Mouse (Mus musculus): ENCODE measurements around the gene Syt14. TPM values are rescaled to one million over a fixed set of nuclear protein-coding genes. Genes with fewer than 3 reads are reported as not detected.

Syt14 gene
- polyA plus RNA-seq, 1 experiment, result 1.7 TPM

GRCm38 (mm10) chr1:192872841-192873240, 162.7 kb downstream of the Syt14 start:
- no peaks in the 10 kb centered on the region for H3K4me1 ChIP-seq (ENCODE audit: control insufficient read depth, insufficient read depth, low read length)
- TF ChIP-seq CTCF (conservative IDR thresholded peaks at IDR 0.05; ENCODE audit: insufficient read depth, insufficient read length, low read depth, low read length) (no peak), POLR2A (IDR thresholded peaks at IDR 0.05; ENCODE audit: low read depth, low read length) (no peak)
- WGBS, result 66% methylated on average over 5 of the region's 5 CpGs
- no peak overlapping the region for H3K27ac ChIP-seq (ENCODE audit: insufficient read depth, low read depth, low read length)
- no peaks in the 10 kb centered on the region for H3K27me3 ChIP-seq (replicated peaks; ENCODE audit: control insufficient read depth, insufficient read depth, low read length)
- no peak for DNase-seq
- H3K4me3 ChIP-seq (ENCODE audit: insufficient read depth, low read depth, low read length), result no peak overlapping the region
- no peaks in the 10 kb centered on the region for H3K36me3 ChIP-seq (ENCODE audit: control insufficient read depth, insufficient read depth, low read length)

- TF ChIP-seq POLR2A (IDR thresholded peaks at IDR 0.05; ENCODE audit: low read depth, low read length) (no peak), CTCF (conservative IDR thresholded peaks at IDR 0.05; ENCODE audit: insufficient read depth, insufficient read length, low read depth, low read length) (no peak)
- Histone ChIP-seq H3K27me3 (replicated peaks; ENCODE audit: control insufficient read depth, insufficient read depth, low read length) (no peaks in the 10 kb centered on the region), H3K27ac (ENCODE audit: insufficient read depth, low read depth, low read length) (no peak overlapping the region), H3K4me1 (ENCODE audit: control insufficient read depth, insufficient read depth, low read length) (no peaks in the 10 kb centered on the region), H3K4me3 (ENCODE audit: insufficient read depth, low read depth, low read length) (no peak overlapping the region), H3K36me3 (ENCODE audit: control insufficient read depth, insufficient read depth, low read length) (no peaks in the 10 kb centered on the region)
- 82% methylated on average over 1 of the region's 1 CpGs for WGBS
- no peak for DNase-seq
Measured at GRCm38 (mm10) chr1:192869761-192870160, 165.8 kb downstream of the Syt14 start.

GRCm38 (mm10) chr1:192864440-192864839, 171.1 kb downstream of the Syt14 start:
- TF ChIP-seq CTCF (conservative IDR thresholded peaks at IDR 0.05; ENCODE audit: insufficient read depth, insufficient read length, low read depth, low read length), result no peak
- TF ChIP-seq POLR2A (IDR thresholded peaks at IDR 0.05; ENCODE audit: low read depth, low read length), result no peak
- Histone ChIP-seq H3K36me3 (ENCODE audit: control insufficient read depth, insufficient read depth, low read length) (no peaks in the 10 kb centered on the region), H3K27me3 (replicated peaks; ENCODE audit: control insufficient read depth, insufficient read depth, low read length) (no peaks in the 10 kb centered on the region), H3K27ac (ENCODE audit: insufficient read depth, low read depth, low read length) (no peak overlapping the region), H3K4me1 (ENCODE audit: control insufficient read depth, insufficient read depth, low read length) (no peaks in the 10 kb centered on the region), H3K4me3 (ENCODE audit: insufficient read depth, low read depth, low read length) (no peak overlapping the region)
- WGBS, result 68% methylated on average over 3 of the region's 3 CpGs
- DNase-seq, result no peak

- no peaks in the 10 kb centered on the region for H3K27me3 ChIP-seq (replicated peaks; ENCODE audit: control insufficient read depth, insufficient read depth, low read length)
- no peak for DNase-seq
- no peak overlapping the region for H3K4me3 ChIP-seq (ENCODE audit: insufficient read depth, low read depth, low read length)
- TF ChIP-seq POLR2A (IDR thresholded peaks at IDR 0.05; ENCODE audit: low read depth, low read length) (no peak), CTCF (conservative IDR thresholded peaks at IDR 0.05; ENCODE audit: insufficient read depth, insufficient read length, low read depth, low read length) (no peak)
- H3K36me3 ChIP-seq (ENCODE audit: control insufficient read depth, insufficient read depth, low read length), result no peaks in the 10 kb centered on the region
- 74% methylated on average over 5 of the region's 5 CpGs for WGBS
- no peak overlapping the region for H3K27ac ChIP-seq (ENCODE audit: insufficient read depth, low read depth, low read length)
- H3K4me1 ChIP-seq (ENCODE audit: control insufficient read depth, insufficient read depth, low read length), result no peaks in the 10 kb centered on the region
Measured at GRCm38 (mm10) chr1:192861305-192861960, 174.1 kb downstream of the Syt14 start.

- 75% methylated on average over 6 of the region's 6 CpGs for WGBS
- H3K4me3 ChIP-seq (ENCODE audit: insufficient read depth, low read depth, low read length), result no peak overlapping the region
- no peaks in the 10 kb centered on the region for H3K27me3 ChIP-seq (replicated peaks; ENCODE audit: control insufficient read depth, insufficient read depth, low read length)
- H3K4me1 ChIP-seq (ENCODE audit: control insufficient read depth, insufficient read depth, low read length), result no peaks in the 10 kb centered on the region
- no peaks in the 10 kb centered on the region for H3K36me3 ChIP-seq (ENCODE audit: control insufficient read depth, insufficient read depth, low read length)
- TF ChIP-seq CTCF (conservative IDR thresholded peaks at IDR 0.05; ENCODE audit: insufficient read depth, insufficient read length, low read depth, low read length), result no peak
- TF ChIP-seq POLR2A (IDR thresholded peaks at IDR 0.05; ENCODE audit: low read depth, low read length), result no peak
- no peak overlapping the region for H3K27ac ChIP-seq (ENCODE audit: insufficient read depth, low read depth, low read length)
- no peak for DNase-seq
Measured at GRCm38 (mm10) chr1:192860273-192860672, 175.3 kb downstream of the Syt14 start.

GRCm38 (mm10) chr1:192857582-192857981, 178.0 kb downstream of the Syt14 start:
- no peaks in the 10 kb centered on the region for H3K36me3 ChIP-seq (ENCODE audit: control insufficient read depth, insufficient read depth, low read length)
- no peak overlapping the region for H3K27ac ChIP-seq (ENCODE audit: insufficient read depth, low read depth, low read length)
- DNase-seq, result no peak
- TF ChIP-seq CTCF (conservative IDR thresholded peaks at IDR 0.05; ENCODE audit: insufficient read depth, insufficient read length, low read depth, low read length), result no peak
- no peak for TF ChIP-seq POLR2A (IDR thresholded peaks at IDR 0.05; ENCODE audit: low read depth, low read length)
- no peak overlapping the region for H3K4me3 ChIP-seq (ENCODE audit: insufficient read depth, low read depth, low read length)
- no peaks in the 10 kb centered on the region for H3K27me3 ChIP-seq (replicated peaks; ENCODE audit: control insufficient read depth, insufficient read depth, low read length)
- 94% methylated on average over 5 of the region's 5 CpGs for WGBS
- no peaks in the 10 kb centered on the region for H3K4me1 ChIP-seq (ENCODE audit: control insufficient read depth, insufficient read depth, low read length)

- H3K36me3 ChIP-seq (ENCODE audit: control insufficient read depth, insufficient read depth, low read length), result no peaks in the 10 kb centered on the region
- H3K4me3 ChIP-seq (ENCODE audit: insufficient read depth, low read depth, low read length), result no peak overlapping the region
- WGBS, result 85% methylated on average over 6 of the region's 6 CpGs
- no peak for DNase-seq
- no peak overlapping the region for H3K27ac ChIP-seq (ENCODE audit: insufficient read depth, low read depth, low read length)
- TF ChIP-seq POLR2A (IDR thresholded peaks at IDR 0.05; ENCODE audit: low read depth, low read length) (no peak), CTCF (conservative IDR thresholded peaks at IDR 0.05; ENCODE audit: insufficient read depth, insufficient read length, low read depth, low read length) (no peak)
- no peaks in the 10 kb centered on the region for H3K27me3 ChIP-seq (replicated peaks; ENCODE audit: control insufficient read depth, insufficient read depth, low read length)
- H3K4me1 ChIP-seq (ENCODE audit: control insufficient read depth, insufficient read depth, low read length), result peaks cover 1% of the 10 kb centered on the region; the same call in 1 of the 2 replicates
Measured at GRCm38 (mm10) chr1:192856931-192857330, 178.6 kb downstream of the Syt14 start.
